Mouse (Mus musculus) retina, adult 2 months (tissue): Measurements from ENCODE around the gene Tulp1.
"Not testable (repeated sequence)": the region's sequence is repeated elsewhere in the genome, so short reads cannot be mapped to it uniquely, and the experiment has no call there.

Experiments
- DNase-seq: peaks from one replicate; pipeline ENCODE4 v3.0.0-alpha.2; 2012; ENCODE audit warnings: low read depth, low spot score

The Tulp1 gene

GRCm38 (mm10) chr17:28341091-28341490, 23.9 kb downstream of the Tulp1 start:
- DNase-seq, result no peak

GRCm38 (mm10) chr17:28340578-28340977, 24.4 kb downstream of the Tulp1 start:
- no peak for DNase-seq

- DNase-seq, result no peak
These were observed 27.5 kb downstream of the Tulp1 start for GRCm38 (mm10) chr17:28337547-28337946.

GRCm38 (mm10) chr17:28335267-28335666, 29.8 kb downstream of the Tulp1 start:
- no peak for DNase-seq

GRCm38 (mm10) chr17:28332915-28333546, 32.0 kb downstream of the Tulp1 start:
- DNase-seq, result no peak

- no peak for DNase-seq
These were observed 32.7 kb downstream of the Tulp1 start for GRCm38 (mm10) chr17:28332113-28332914.

GRCm38 (mm10) chr17:28331241-28332112, 33.5 kb downstream of the Tulp1 start:
- DNase-seq, result no peak

GRCm38 (mm10) chr17:28330590-28330989, 34.4 kb downstream of the Tulp1 start:
- not testable (repeated sequence) for DNase-seq

- DNase-seq, result no peak
These were observed 34.8 kb downstream of the Tulp1 start for GRCm38 (mm10) chr17:28330232-28330546.

GRCm38 (mm10) chr17:28329503-28330231, 35.4 kb downstream of the Tulp1 start:
- no peak for DNase-seq

- DNase-seq, result no peak
These were observed 36.1 kb downstream of the Tulp1 start for GRCm38 (mm10) chr17:28328946-28329345.

- DNase-seq, result peak; percentile 89
These were observed 36.6 kb downstream of the Tulp1 start, which contains the start of gene Rpl10a for GRCm38 (mm10) chr17:28328366-28328928. Gene Rpl10a, plus strand, starts transcription at chr17:28328471.

- DNase-seq, result peak; percentile 82
These were observed 37.2 kb downstream of the Tulp1 start for GRCm38 (mm10) chr17:28327673-28328325.

GRCm38 (mm10) chr17:28326951-28327350, 38.1 kb downstream of the Tulp1 start:
- no peak for DNase-seq

GRCm38 (mm10) chr17:28325751-28326150, 39.3 kb downstream of the Tulp1 start:
- DNase-seq, result no peak

GRCm38 (mm10) chr17:28324416-28324815, 40.6 kb downstream of the Tulp1 start:
- DNase-seq, result not testable (repeated sequence)

GRCm38 (mm10) chr17:28323786-28324185, 41.2 kb downstream of the Tulp1 start:
- DNase-seq, result no peak

- DNase-seq, result no peak
These were observed 43.3 kb downstream of the Tulp1 start for GRCm38 (mm10) chr17:28321700-28322099.

- DNase-seq, result no peak
These were observed 47.3 kb downstream of the Tulp1 start for GRCm38 (mm10) chr17:28317725-28318124.

- no peak for DNase-seq
These were observed 47.9 kb downstream of the Tulp1 start for GRCm38 (mm10) chr17:28317091-28317490.

- DNase-seq, result no peak
These were observed 48.5 kb downstream of the Tulp1 start for GRCm38 (mm10) chr17:28316476-28316875.
